Mouse (Mus musculus): ENCODE data around the gene Plekha5. TPM values are rescaled to one million over a fixed set of nuclear protein-coding genes. Genes with fewer than 3 reads are reported as not detected.
"Not testable (repeated sequence)": the region's sequence is repeated elsewhere in the genome, so short reads cannot be mapped to it uniquely, and the experiment has no call there.

Gene Plekha5
- polyA plus RNA-seq, 1 experiment from 2014 or later: 54.2 TPM

GRCm38 (mm10) chr6:140492043-140492442, 68.2 kb downstream of the Plekha5 start:
- no peak for ATAC-seq (ENCODE audit: insufficient number of reproducible peaks, insufficient read depth, low FRiP score, low TSS enrichment)
- Histone ChIP-seq H3K4me1 (peaks cover 20% of the 10 kb centered on the region), H3K27me3 (no peaks in the 10 kb centered on the region), H3K9ac (no peak overlapping the region), H3K4me2 (replicated peaks) (no peak overlapping the region), H3K4me3 (no peak overlapping the region), H3K27ac (no peak overlapping the region), H3K36me3 (no peaks in the 10 kb centered on the region), H3K9me3 (no peaks in the 10 kb centered on the region)
- 81% methylated on average over 6 of the region's 6 CpGs for WGBS

- Histone ChIP-seq H3K27me3 (no peaks in the 10 kb centered on the region), H3K36me3 (no peaks in the 10 kb centered on the region), H3K4me2 (replicated peaks) (no peak overlapping the region), H3K4me3 (no peak overlapping the region), H3K4me1 (0 out of 2 replicates have a peak, but pooled peaks cover 4% of the 10 kb centered on the region), H3K27ac (no peak overlapping the region), H3K9me3 (no peaks in the 10 kb centered on the region), H3K9ac (no peak overlapping the region)
- ATAC-seq (ENCODE audit: insufficient number of reproducible peaks, insufficient read depth, low FRiP score, low TSS enrichment): no peak
- 91% methylated on average over 3 of the region's 3 CpGs for WGBS
These were observed 74.2 kb downstream of the Plekha5 start for GRCm38 (mm10) chr6:140498074-140498473.

GRCm38 (mm10) chr6:140498958-140499357, 75.1 kb downstream of the Plekha5 start:
- no peak for ATAC-seq (ENCODE audit: insufficient number of reproducible peaks, insufficient read depth, low FRiP score, low TSS enrichment)
- Histone ChIP-seq H3K36me3 (no peaks in the 10 kb centered on the region), H3K4me3 (no peak overlapping the region), H3K27me3 (no peaks in the 10 kb centered on the region), H3K9me3 (no peaks in the 10 kb centered on the region), H3K4me2 (replicated peaks) (no peak overlapping the region), H3K9ac (no peak overlapping the region), H3K27ac (no peak overlapping the region), H3K4me1 (0 out of 2 replicates have a peak, but pooled peaks cover 4% of the 10 kb centered on the region)
- 78% methylated on average over 4 of the region's 4 CpGs for WGBS

DNA sequence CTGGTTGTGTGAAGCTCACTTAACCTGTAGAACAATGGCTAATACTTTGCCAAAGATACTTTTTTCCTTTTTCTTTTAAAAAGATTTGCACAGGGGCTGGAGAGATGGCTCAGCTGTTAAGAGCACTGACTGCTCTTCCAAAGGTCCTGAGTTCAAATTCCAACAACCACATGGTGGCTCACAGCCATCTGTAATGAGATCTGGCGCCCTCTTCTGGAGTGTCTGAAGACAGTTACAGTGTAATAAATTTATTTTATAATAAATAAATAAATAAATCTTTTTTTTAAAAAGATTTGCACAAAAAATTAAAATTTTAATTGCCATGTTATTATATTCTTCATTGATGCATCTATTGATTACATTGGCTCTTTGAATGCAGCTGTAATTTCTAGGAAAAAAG, 77.0 kb downstream of the Plekha5 start:
- H3K4me2 ChIP-seq (replicated peaks); H3K27me3 ChIP-seq; H3K4me3 ChIP-seq; H3K9ac ChIP-seq; H3K27ac ChIP-seq; H3K36me3 ChIP-seq; ATAC-seq (ENCODE audit: insufficient number of reproducible peaks, insufficient read depth, low FRiP score, low TSS enrichment); H3K9me3 ChIP-seq: not testable (repeated sequence)
- H3K4me1 ChIP-seq: peaks cover 11% of the 10 kb centered on the region; the same call in 1 of the 2 replicates
- WGBS: 62% methylated on average over 1 of the region's 1 CpGs

GRCm38 (mm10) chr6:140501841-140502240, 78.0 kb downstream of the Plekha5 start:
- Histone ChIP-seq H3K9ac (no peak overlapping the region), H3K4me1 (peaks cover 15% of the 10 kb centered on the region; the same call in 1 of the 2 replicates), H3K4me3 (no peak overlapping the region), H3K36me3 (no peaks in the 10 kb centered on the region), H3K27ac (no peak overlapping the region), H3K4me2 (replicated peaks) (no peak overlapping the region), H3K27me3 (no peaks in the 10 kb centered on the region), H3K9me3 (no peaks in the 10 kb centered on the region)
- WGBS: 87% methylated on average over 7 of the region's 7 CpGs
- ATAC-seq (ENCODE audit: insufficient number of reproducible peaks, insufficient read depth, low FRiP score, low TSS enrichment): no peak

GRCm38 (mm10) chr6:140504796-140505195, 80.9 kb downstream of the Plekha5 start:
- no peak for ATAC-seq (ENCODE audit: insufficient number of reproducible peaks, insufficient read depth, low FRiP score, low TSS enrichment)
- Histone ChIP-seq H3K4me2 (replicated peaks) (no peak overlapping the region), H3K4me3 (no peak overlapping the region), H3K4me1 (peaks cover 33% of the 10 kb centered on the region), H3K9me3 (no peaks in the 10 kb centered on the region), H3K27ac (0 out of 2 replicates have a peak overlapping the region, but pooled peaks have one; percentile 4), H3K36me3 (no peaks in the 10 kb centered on the region), H3K27me3 (no peaks in the 10 kb centered on the region), H3K9ac (no peak overlapping the region)
- 83% methylated on average over 10 of the region's 10 CpGs for WGBS

DNA sequence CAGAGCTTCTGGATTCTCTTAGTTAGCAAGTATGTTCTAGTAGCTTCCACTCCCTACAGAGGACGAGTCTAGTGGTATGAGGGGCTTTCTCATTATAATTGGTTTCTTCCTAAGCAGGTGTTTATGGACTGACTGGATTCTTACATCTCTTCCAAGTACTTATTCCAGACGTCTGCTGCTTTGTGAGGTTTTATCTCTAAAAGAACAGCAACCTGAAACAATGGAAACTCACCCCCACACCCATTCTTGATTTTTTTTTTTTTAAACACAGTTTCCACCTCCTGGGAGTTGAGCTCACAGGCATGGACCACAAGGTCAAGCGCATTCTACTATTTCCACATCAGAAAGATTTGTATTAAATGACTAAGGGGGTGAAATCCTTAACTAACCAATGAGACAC, 83.8 kb downstream of the Plekha5 start:
- Histone ChIP-seq H3K4me2 (replicated peaks) (no peak overlapping the region), H3K4me3 (no peak overlapping the region), H3K27ac (no peak overlapping the region), H3K9me3 (no peaks in the 10 kb centered on the region), H3K27me3 (no peaks in the 10 kb centered on the region), H3K4me1 (peaks cover 44% of the 10 kb centered on the region), H3K36me3 (no peaks in the 10 kb centered on the region), H3K9ac (no peak overlapping the region)
- ATAC-seq (ENCODE audit: insufficient number of reproducible peaks, insufficient read depth, low FRiP score, low TSS enrichment): no peak
- WGBS: 50% methylated on average over 3 of the region's 3 CpGs

DNA sequence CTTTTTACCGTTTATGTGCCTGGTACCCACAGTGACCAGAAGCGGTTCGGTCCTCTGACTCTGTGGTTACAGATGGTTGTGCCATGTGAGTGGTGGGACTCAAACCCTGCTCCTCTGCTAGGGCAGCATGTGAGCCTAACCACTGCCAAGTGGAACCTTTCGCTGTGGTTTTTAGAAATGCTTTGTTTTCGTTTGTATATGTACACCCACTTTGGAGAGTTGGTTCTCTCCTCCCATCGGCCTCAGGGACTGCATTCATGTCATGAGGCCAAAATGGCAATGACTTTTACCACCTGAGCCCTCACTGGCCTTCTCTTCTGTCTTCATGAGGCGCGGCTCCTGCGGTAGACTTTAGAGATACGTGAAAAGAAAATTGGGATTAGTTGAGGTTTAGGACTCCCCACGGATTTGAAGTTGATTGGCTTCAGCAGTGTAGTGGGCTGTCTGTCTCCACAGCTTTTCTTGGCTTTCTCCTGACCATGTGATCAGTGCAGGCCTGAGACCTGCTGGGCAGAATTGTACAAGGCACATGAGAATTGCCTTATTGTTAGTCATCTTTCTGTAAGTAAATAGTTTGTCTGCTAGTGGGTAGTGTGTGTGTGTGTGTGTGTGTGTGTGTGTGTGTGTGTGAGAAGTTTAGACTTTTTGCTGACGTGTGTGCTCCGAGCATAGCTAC, 84.8 kb downstream of the Plekha5 start:
- H3K9ac ChIP-seq: no peak overlapping the region
- H3K9me3 ChIP-seq: no peaks in the 10 kb centered on the region
- no peak overlapping the region for H3K27ac ChIP-seq
- 0 out of 2 replicates have a peak overlapping the region, but pooled peaks have one; percentile 1 for H3K4me2 ChIP-seq (replicated peaks)
- no peak overlapping the region for H3K4me3 ChIP-seq
- H3K27me3 ChIP-seq: no peaks in the 10 kb centered on the region
- WGBS: 60% methylated on average over 13 of the region's 13 CpGs
- H3K36me3 ChIP-seq: no peaks in the 10 kb centered on the region
- H3K4me1 ChIP-seq: peaks cover 51% of the 10 kb centered on the region
- ATAC-seq (ENCODE audit: insufficient number of reproducible peaks, insufficient read depth, low FRiP score, low TSS enrichment): no peak

DNA sequence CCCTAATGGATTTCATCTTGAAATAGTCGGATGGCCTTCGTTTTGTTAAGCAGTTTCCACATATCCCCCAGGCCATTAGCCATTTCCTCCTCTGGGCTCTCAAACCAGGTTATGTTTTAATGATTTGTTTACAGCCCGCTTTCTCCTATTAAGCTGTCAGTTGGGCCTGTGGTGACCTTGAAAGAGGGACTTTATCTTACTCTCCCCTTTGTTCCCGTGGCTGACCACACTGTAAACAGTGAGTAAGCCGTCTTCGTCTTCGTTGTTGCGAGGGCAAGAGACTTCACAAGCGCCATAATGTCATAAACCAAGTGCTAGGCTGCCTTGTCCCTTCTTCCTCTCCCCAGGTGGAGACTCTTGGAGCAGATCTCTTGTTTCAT, 85.3 kb downstream of the Plekha5 start:
- Histone ChIP-seq H3K27ac (no peak overlapping the region), H3K9me3 (no peaks in the 10 kb centered on the region), H3K4me1 (peaks cover 55% of the 10 kb centered on the region), H3K4me3 (no peak overlapping the region), H3K36me3 (no peaks in the 10 kb centered on the region), H3K27me3 (no peaks in the 10 kb centered on the region), H3K4me2 (replicated peaks) (no peak overlapping the region), H3K9ac (no peak overlapping the region)
- WGBS: 47% methylated on average over 9 of the region's 9 CpGs
- no peak for ATAC-seq (ENCODE audit: insufficient number of reproducible peaks, insufficient read depth, low FRiP score, low TSS enrichment)

GRCm38 (mm10) chr6:140512016-140512415, 88.2 kb downstream of the Plekha5 start:
- WGBS: 77% methylated on average over 1 of the region's 1 CpGs
- Histone ChIP-seq H3K36me3 (no peaks in the 10 kb centered on the region), H3K9me3 (no peaks in the 10 kb centered on the region), H3K27ac (no peak overlapping the region), H3K27me3 (no peaks in the 10 kb centered on the region), H3K4me1 (peaks cover 57% of the 10 kb centered on the region), H3K9ac (no peak overlapping the region), H3K4me3 (no peak overlapping the region), H3K4me2 (replicated peaks) (no peak overlapping the region)
- ATAC-seq (ENCODE audit: insufficient number of reproducible peaks, insufficient read depth, low FRiP score, low TSS enrichment): no peak

- Histone ChIP-seq H3K4me1 (peaks cover 56% of the 10 kb centered on the region), H3K27ac (no peak overlapping the region)
These were observed 88.6 kb downstream of the Plekha5 start for GRCm38 (mm10) chr6:140512427-140512826.

DNA sequence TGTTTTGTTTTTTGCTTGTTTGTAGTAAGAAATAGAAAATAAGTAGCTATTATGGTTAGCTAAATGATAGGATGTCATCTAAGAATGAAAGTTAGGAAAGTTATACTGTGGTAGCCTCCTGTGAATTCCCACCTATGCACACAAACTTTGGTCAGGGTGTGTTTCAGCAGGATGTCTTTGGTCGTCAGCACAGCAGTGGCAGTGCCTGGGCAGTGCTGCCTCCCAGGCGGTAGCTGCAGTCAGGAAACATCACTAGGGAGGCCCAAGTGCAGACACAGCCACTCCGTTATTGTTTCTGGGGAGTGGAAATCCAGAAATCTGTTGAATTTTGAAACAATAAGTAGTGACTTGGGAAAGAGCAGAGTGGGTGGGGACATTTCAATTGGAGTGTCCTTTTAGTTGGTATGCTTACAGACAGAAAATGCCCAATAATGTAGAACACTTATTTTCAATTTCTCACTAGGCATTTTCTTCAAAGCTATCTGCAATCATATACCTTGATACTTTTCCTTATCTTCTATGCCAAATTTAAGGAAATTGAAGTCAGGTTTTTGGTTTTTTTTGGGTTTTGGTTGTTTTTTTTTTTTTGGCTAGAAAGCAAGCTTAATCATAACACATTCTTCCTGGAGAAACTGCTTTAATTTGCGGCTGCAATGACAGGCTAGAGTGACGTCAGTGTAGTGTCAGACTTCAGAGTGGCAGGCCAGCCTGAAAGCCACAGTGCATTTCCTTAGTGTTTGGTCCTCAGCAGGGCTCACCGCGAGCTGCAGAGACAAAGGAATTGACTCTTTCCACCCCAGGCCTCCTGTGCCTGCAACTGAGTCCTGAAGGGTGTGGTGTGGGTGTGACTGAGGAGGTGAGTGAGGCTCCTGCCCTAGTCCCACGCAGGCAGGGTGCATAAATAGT, 90.6 kb downstream of the Plekha5 start:
- Histone ChIP-seq H3K4me1 (peaks cover 46% of the 10 kb centered on the region), H3K4me2 (replicated peaks) (no peak overlapping the region), H3K9me3 (no peaks in the 10 kb centered on the region), H3K36me3 (no peaks in the 10 kb centered on the region), H3K4me3 (no peak overlapping the region), H3K27me3 (no peaks in the 10 kb centered on the region), H3K27ac (peak overlapping the region; percentile 69; the same call in 1 of the 2 replicates), H3K9ac (no peak overlapping the region)
- WGBS: 12% methylated on average over 8 of the region's 8 CpGs
- ATAC-seq (ENCODE audit: insufficient number of reproducible peaks, insufficient read depth, low FRiP score, low TSS enrichment): no peak

More at GRCm38 (mm10) chr6:140512427-140512826, 88.6 kb downstream of the Plekha5 start:
- Histone ChIP-seq H3K4me2 (replicated peaks) (no peak overlapping the region), H3K36me3 (no peaks in the 10 kb centered on the region), H3K27me3 (no peaks in the 10 kb centered on the region), H3K4me3 (no peak overlapping the region), H3K9ac (no peak overlapping the region), H3K9me3 (no peaks in the 10 kb centered on the region)
- no peak for ATAC-seq (ENCODE audit: insufficient number of reproducible peaks, insufficient read depth, low FRiP score, low TSS enrichment)
- WGBS: 62% methylated on average over 8 of the region's 8 CpGs
